Mouse (Mus musculus) intestine, postnatal 0 days (tissue): ENCODE measurements around the gene Rfx5. TPM values are rescaled to one million over a fixed set of nuclear protein-coding genes. Genes with fewer than 3 reads are reported as not detected.
"Not testable (repeated sequence)": the region's sequence is repeated elsewhere in the genome, so short reads cannot be mapped to it uniquely, and the experiment has no call there.

Experiments
- ATAC-seq: fragments of 200-750 bp; cut with Nextera tagmentation; 2 replicates; pipeline ENCODE4 v1.8.0; 2017; ENCODE audit warnings: mild to moderate bottlenecking, moderate TSS enrichment, moderate library complexity
- H3K27ac ChIP-seq: fragments of 300-500 bp; sonication (generic); 2 replicates; pipeline ENCODE4 v1.5.1; 2014; ENCODE audit warnings: mild to moderate bottlenecking, low read depth, low read length, moderate library complexity
- H3K27me3 ChIP-seq: fragments of 300-500 bp; sonication (generic); replicated peaks from 2 replicates; pipeline ENCODE4 v1.6.1; 2014; ENCODE audit warnings: low read length, mixed read lengths; ENCODE audit not compliant: control insufficient read depth, insufficient read depth
- H3K36me3 ChIP-seq: fragments of 300-500 bp; sonication (generic); 2 replicates; pipeline ENCODE4 v1.6.1; 2014; ENCODE audit warnings: mild to moderate bottlenecking, moderate library complexity; ENCODE audit not compliant: control insufficient read depth, insufficient read depth
- H3K4me1 ChIP-seq: fragments of 300-500 bp; sonication (generic); replicated peaks from 2 replicates; pipeline ENCODE4 v1.6.1; 2014; ENCODE audit warnings: antibody characterized with exemption, low read length, mixed read lengths; ENCODE audit not compliant: control insufficient read depth, insufficient read depth
- H3K4me2 ChIP-seq: fragments of 300-500 bp; sonication (generic); replicated peaks from 2 replicates; pipeline ENCODE4 v1.6.1; 2014; ENCODE audit warnings: low read depth, mild to moderate bottlenecking, moderate library complexity
- H3K4me3 ChIP-seq: fragments of 300-500 bp; sonication (generic); 2 replicates; pipeline ENCODE4 v1.5.1; 2014; ENCODE audit warnings: low read depth, low read length
- H3K9ac ChIP-seq: fragments of 300-500 bp; sonication (generic); 2 replicates; pipeline ENCODE4 v1.6.1; 2014; ENCODE audit warnings: mild to moderate bottlenecking, low read depth, low read length
- H3K9me3 ChIP-seq: fragments of 300-500 bp; sonication (generic); 2 replicates; pipeline ENCODE4 v1.6.1; 2016; ENCODE audit warnings: mixed run types; ENCODE audit not compliant: control insufficient read depth
- CTCF ChIP-seq: sonication (generic); IDR thresholded peaks from 2 replicates; pipeline ENCODE4 v1.5.1; 2016; ENCODE audit warnings: low read depth, mild to moderate bottlenecking, control low read depth, antibody characterized with exemption, moderate library complexity
- WGBS: fragments of 180-500 bp; shearing (Covaris S2); extraction: QIAGEN DNeasy Blood & Tissue Kit; methylation state at CpG from one replicate; pipeline ENCODE4 v1.1.7; 2014; 5-methylcytosine and 5-hydroxymethylcytosine counted together
- polyA plus RNA-seq: library from polyadenylated mRNA; unstranded; fragments of >200 nt; fragmentation: Nextera tagmentation; extraction: Ambion mirVana; gene quantifications from 2 replicates; pipeline ENCODE4 v1.2.1, GENCODE M21; 2015

The Rfx5 gene
- polyA plus RNA-seq, 1 experiment from 2014 or later: 2.6 TPM

GRCm38 (mm10) chr3:94917816-94918361 is 36.0 kb upstream of the Rfx5 start:
- no peak overlapping the region for H3K4me3 ChIP-seq
- no peaks in the 10 kb centered on the region for H3K9me3 ChIP-seq
- no peak overlapping the region for H3K4me2 ChIP-seq
- no peaks in the 10 kb centered on the region for H3K36me3 ChIP-seq
- peaks cover 4% of the 10 kb centered on the region; the same call in 1 of the 2 replicates for H3K4me1 ChIP-seq
- WGBS: 51% methylated on average over 14 of the region's 14 CpGs
- no peak overlapping the region for H3K27ac ChIP-seq
- no peak for TF ChIP-seq CTCF
- peak; percentile 19; the same call in 1 of the 2 replicates for ATAC-seq
- no peaks in the 10 kb centered on the region for H3K27me3 ChIP-seq
- H3K9ac ChIP-seq: no peak overlapping the region

- Histone ChIP-seq H3K4me1 (peaks cover 4% of the 10 kb centered on the region; the same call in 1 of the 2 replicates), H3K4me3 (no peak overlapping the region), H3K36me3 (no peaks in the 10 kb centered on the region), H3K4me2 (no peak overlapping the region), H3K27me3 (no peaks in the 10 kb centered on the region), H3K27ac (no peak overlapping the region; the same call in 1 of the 2 replicates), H3K9ac (no peak overlapping the region), H3K9me3 (no peaks in the 10 kb centered on the region)
- WGBS: 43% methylated on average over 4 of the region's 4 CpGs
- ATAC-seq: peak; percentile 41; the same call in 1 of the 2 replicates
- TF ChIP-seq CTCF: no peak
These were observed 35.0 kb upstream of the Rfx5 start for GRCm38 (mm10) chr3:94918845-94919244.

DNA sequence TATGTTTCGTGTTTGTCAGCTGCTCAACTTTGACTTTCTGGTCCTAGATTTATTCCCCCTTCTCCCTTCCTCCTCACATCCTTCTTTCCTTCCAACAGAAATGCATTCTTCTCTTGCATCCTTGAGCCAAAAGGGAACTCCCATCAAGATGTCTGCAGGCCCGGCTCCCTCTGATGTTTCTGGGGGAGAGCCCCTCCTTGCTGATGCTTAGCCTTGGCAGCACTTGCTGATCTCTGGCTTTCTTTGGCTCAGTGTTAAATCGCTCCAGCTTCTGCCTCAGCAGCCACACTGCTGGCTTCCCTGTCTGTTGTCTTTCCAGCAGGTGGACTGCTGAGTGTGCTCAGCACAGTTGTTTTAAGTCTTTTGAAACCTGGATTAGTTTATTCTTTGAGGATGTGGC is 32.8 kb upstream of the Rfx5 start:
- WGBS: 53% methylated on average over 3 of the region's 3 CpGs
- peaks cover 4% of the 10 kb centered on the region; the same call in 1 of the 2 replicates for H3K4me1 ChIP-seq
- no peak for TF ChIP-seq CTCF
- ATAC-seq: no peak
- no peak overlapping the region for H3K27ac ChIP-seq
- no peak overlapping the region for H3K9ac ChIP-seq
- no peak overlapping the region for H3K4me2 ChIP-seq
- H3K36me3 ChIP-seq: no peaks in the 10 kb centered on the region
- H3K9me3 ChIP-seq: no peaks in the 10 kb centered on the region
- H3K27me3 ChIP-seq: no peaks in the 10 kb centered on the region
- no peak overlapping the region for H3K4me3 ChIP-seq

GRCm38 (mm10) chr3:94922333-94922732 is 31.5 kb upstream of the Rfx5 start:
- Histone ChIP-seq H3K4me1 (peaks cover 4% of the 10 kb centered on the region; the same call in 1 of the 2 replicates), H3K4me2 (no peak overlapping the region), H3K27me3 (no peaks in the 10 kb centered on the region), H3K36me3 (no peaks in the 10 kb centered on the region), H3K9me3 (no peaks in the 10 kb centered on the region), H3K27ac (no peak overlapping the region), H3K4me3 (no peak overlapping the region), H3K9ac (no peak overlapping the region)
- 37% methylated on average over 3 of the region's 3 CpGs for WGBS
- no peak for ATAC-seq
- TF ChIP-seq CTCF: no peak

DNA sequence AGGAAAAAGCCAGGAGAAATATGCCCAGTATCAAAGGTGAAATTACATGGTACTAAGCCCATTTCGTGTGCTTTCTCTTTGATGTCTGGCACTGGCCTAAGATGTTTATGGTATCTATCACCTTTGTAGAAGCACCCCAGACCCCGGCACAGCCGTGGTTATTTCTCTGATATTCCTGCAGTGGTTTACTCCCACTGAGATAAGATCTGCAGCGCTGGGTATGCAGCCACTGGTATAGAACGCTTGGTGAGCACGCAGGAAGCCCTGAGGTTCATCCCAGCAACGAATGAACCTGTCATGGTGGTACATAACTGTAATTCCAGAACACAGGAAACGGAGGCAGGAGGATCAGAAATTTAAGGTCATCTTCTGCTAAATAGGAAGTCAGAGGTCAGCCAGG is 29.2 kb upstream of the Rfx5 start:
- Histone ChIP-seq H3K4me3 (no peak overlapping the region), H3K9ac (no peak overlapping the region), H3K4me2 (no peak overlapping the region), H3K4me1 (no peaks in the 10 kb centered on the region), H3K27ac (no peak overlapping the region), H3K9me3 (no peaks in the 10 kb centered on the region), H3K27me3 (no peaks in the 10 kb centered on the region), H3K36me3 (no peaks in the 10 kb centered on the region)
- WGBS: 23% methylated on average over 8 of the region's 8 CpGs
- TF ChIP-seq CTCF: no peak
- no peak for ATAC-seq

- H3K4me2 ChIP-seq, H3K4me1 ChIP-seq, H3K27me3 ChIP-seq, H3K4me3 ChIP-seq, H3K27ac ChIP-seq, ATAC-seq, H3K9me3 ChIP-seq, H3K9ac ChIP-seq, H3K36me3 ChIP-seq: not testable (repeated sequence)
- 50% methylated on average over 4 of the region's 4 CpGs for WGBS
These were observed 27.6 kb upstream of the Rfx5 start for GRCm38 (mm10) chr3:94926301-94926736.

DNA sequence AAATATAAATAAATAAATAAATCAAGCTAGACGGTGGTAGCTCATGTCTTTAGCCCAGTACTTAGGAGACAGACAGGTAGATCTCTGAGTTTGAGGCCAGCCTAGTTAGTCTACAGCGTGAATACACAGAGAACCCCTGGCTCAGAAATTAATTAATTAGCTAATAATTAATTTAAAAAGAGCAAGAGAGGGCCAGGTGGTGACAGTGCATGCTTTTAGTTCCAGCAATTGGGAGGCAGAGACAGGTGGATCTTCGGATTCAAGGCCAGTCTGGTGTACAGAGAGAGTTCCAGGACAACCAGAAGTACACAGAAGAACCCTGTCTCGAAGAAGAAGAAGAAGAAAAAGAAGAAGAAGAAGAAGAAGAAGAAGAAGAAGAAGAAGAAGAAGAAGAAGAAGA is 24.9 kb upstream of the Rfx5 start:
- H3K9ac ChIP-seq, H3K9me3 ChIP-seq, ATAC-seq, H3K4me2 ChIP-seq, H3K4me3 ChIP-seq, H3K27me3 ChIP-seq, H3K4me1 ChIP-seq, H3K36me3 ChIP-seq, H3K27ac ChIP-seq: not testable (repeated sequence)
- WGBS: 81% methylated on average over 4 of the region's 4 CpGs

- ATAC-seq, H3K27me3 ChIP-seq, H3K4me3 ChIP-seq, H3K4me2 ChIP-seq, H3K36me3 ChIP-seq, H3K9me3 ChIP-seq, H3K4me1 ChIP-seq, H3K9ac ChIP-seq: not testable (repeated sequence)
- peak overlapping the region; percentile 21; the same call in 1 of the 2 replicates for H3K27ac ChIP-seq
- 35% methylated on average over 7 of the region's 7 CpGs for WGBS
These were observed 23.2 kb upstream of the Rfx5 start for GRCm38 (mm10) chr3:94930386-94931266.
